Mouse (Mus musculus) midbrain, embryonic 15.5 days (tissue): ENCODE results near the gene Npas2. TPM values are rescaled to one million over a fixed set of nuclear protein-coding genes. Genes with fewer than 3 reads are reported as not detected.

Experiments
- ATAC-seq: fragments of 200-750 bp; cut with Nextera tagmentation; replicated peaks from 2 replicates; pipeline ENCODE4 v1.8.0; 2017; ENCODE audit warnings: moderate TSS enrichment
- H3K27ac ChIP-seq: fragments of 300-500 bp; sonication (generic); 2 replicates; pipeline ENCODE4 v1.5.1; 2015; ENCODE audit warnings: mild to moderate bottlenecking, inconsistent platforms
- H3K27me3 ChIP-seq: fragments of 300-500 bp; sonication (generic); replicated peaks from 2 replicates; pipeline ENCODE4 v1.6.1; 2015; ENCODE audit warnings: inconsistent platforms
- H3K36me3 ChIP-seq: fragments of 300-500 bp; sonication (generic); replicated peaks from 2 replicates; pipeline ENCODE4 v1.6.1; 2015; ENCODE audit warnings: inconsistent platforms
- H3K4me1 ChIP-seq: fragments of 300-500 bp; sonication (generic); 2 replicates; pipeline ENCODE4 v1.6.1; 2015; ENCODE audit warnings: inconsistent platforms
- H3K4me2 ChIP-seq: fragments of 300-500 bp; sonication (generic); 2 replicates; pipeline ENCODE4 v1.6.1; 2015; ENCODE audit warnings: inconsistent platforms, mild to moderate bottlenecking, moderate library complexity
- H3K4me3 ChIP-seq: fragments of 300-500 bp; sonication (generic); 2 replicates; pipeline ENCODE4 v1.5.1; 2015; ENCODE audit warnings: mild to moderate bottlenecking, inconsistent platforms
- H3K9ac ChIP-seq: fragments of 300-500 bp; sonication (generic); 2 replicates; pipeline ENCODE4 v1.6.1; 2015; ENCODE audit warnings: mild to moderate bottlenecking, inconsistent platforms
- H3K9me3 ChIP-seq: fragments of 300-500 bp; sonication (generic); 2 replicates; pipeline ENCODE4 v1.6.1; 2016; ENCODE audit warnings: inconsistent platforms
- WGBS: fragments of 180-500 bp; shearing (Covaris S2); methylation state at CpG from one replicate; pipeline ENCODE4 v1.1.7; 2015; ENCODE audit warnings: mixed read lengths; 5-methylcytosine and 5-hydroxymethylcytosine counted together
- polyA plus RNA-seq: library from polyadenylated mRNA; unstranded; fragments of >200 nt; fragmentation: Nextera tagmentation; extraction: Ambion mirVana; gene quantifications from 2 replicates; pipeline ENCODE4 v1.2.1, GENCODE M21; 2015

Npas2 gene
- polyA plus RNA-seq, 1 experiment from 2014 or later, result 0.65 TPM

- H3K9ac ChIP-seq, result no peak overlapping the region
- no peaks in the 10 kb centered on the region for H3K4me1 ChIP-seq
- H3K27me3 ChIP-seq, result no peaks in the 10 kb centered on the region
- no peaks in the 10 kb centered on the region for H3K36me3 ChIP-seq
- H3K4me3 ChIP-seq, result no peak overlapping the region
- peaks cover 5% of the 10 kb centered on the region; the same call in 1 of the 2 replicates for H3K9me3 ChIP-seq
- WGBS, result 83% methylated on average over 8 of the region's 8 CpGs
- ATAC-seq, result no peak
- H3K27ac ChIP-seq, result no peak overlapping the region
- H3K4me2 ChIP-seq, result no peak overlapping the region
Observed at GRCm38 (mm10) chr1:39260183-39260978, 66.8 kb downstream of the Npas2 start.

GRCm38 (mm10) chr1:39266843-39267512 lies 73.4 kb downstream of the Npas2 start:
- Histone ChIP-seq H3K4me1 (no peaks in the 10 kb centered on the region), H3K36me3 (no peaks in the 10 kb centered on the region), H3K27ac (no peak overlapping the region), H3K27me3 (no peaks in the 10 kb centered on the region), H3K9me3 (no peaks in the 10 kb centered on the region), H3K4me2 (no peak overlapping the region), H3K9ac (no peak overlapping the region), H3K4me3 (no peak overlapping the region)
- no peak for ATAC-seq
- WGBS, result 58% methylated on average over 9 of the region's 9 CpGs

GRCm38 (mm10) chr1:39272976-39273375 lies 79.4 kb downstream of the Npas2 start:
- WGBS, result 75% methylated on average over 6 of the region's 6 CpGs
- no peaks in the 10 kb centered on the region for H3K27me3 ChIP-seq
- ATAC-seq, result no peak

GRCm38 (mm10) chr1:39280391-39280790 lies 86.9 kb downstream of the Npas2 start:
- Histone ChIP-seq H3K4me2 (no peak overlapping the region), H3K9me3 (no peaks in the 10 kb centered on the region), H3K36me3 (no peaks in the 10 kb centered on the region), H3K27me3 (no peaks in the 10 kb centered on the region), H3K4me1 (no peaks in the 10 kb centered on the region; the same call in 1 of the 2 replicates), H3K4me3 (no peak overlapping the region), H3K9ac (no peak overlapping the region), H3K27ac (no peak overlapping the region)
- ATAC-seq, result no peak
- 90% methylated on average over 7 of the region's 7 CpGs for WGBS

More at GRCm38 (mm10) chr1:39272976-39273375, 79.4 kb downstream of the Npas2 start:
- H3K4me2 ChIP-seq, result no peak overlapping the region
- H3K9ac ChIP-seq, result no peak overlapping the region
- H3K9me3 ChIP-seq, result no peaks in the 10 kb centered on the region
- no peak overlapping the region for H3K27ac ChIP-seq
- H3K4me3 ChIP-seq, result no peak overlapping the region
- no peaks in the 10 kb centered on the region for H3K36me3 ChIP-seq
- no peaks in the 10 kb centered on the region for H3K4me1 ChIP-seq

GRCm38 (mm10) chr1:39280989-39281875 lies 87.7 kb downstream of the Npas2 start:
- no peak for ATAC-seq
- no peak overlapping the region for H3K4me3 ChIP-seq
- H3K9ac ChIP-seq, result no peak overlapping the region
- no peak overlapping the region for H3K4me2 ChIP-seq
- H3K27ac ChIP-seq, result no peak overlapping the region
- H3K36me3 ChIP-seq, result no peaks in the 10 kb centered on the region
- WGBS, result 65% methylated on average over 15 of the region's 15 CpGs
- H3K9me3 ChIP-seq, result no peaks in the 10 kb centered on the region
- H3K4me1 ChIP-seq, result no peaks in the 10 kb centered on the region; the same call in 1 of the 2 replicates
- H3K27me3 ChIP-seq, result no peaks in the 10 kb centered on the region

GRCm38 (mm10) chr1:39281888-39282287 lies 88.4 kb downstream of the Npas2 start:
- ATAC-seq, result no peak
- 64% methylated on average over 5 of the region's 5 CpGs for WGBS
- no peak overlapping the region for H3K4me2 ChIP-seq

GRCm38 (mm10) chr1:39283323-39283722 lies 89.8 kb downstream of the Npas2 start:
- H3K4me2 ChIP-seq, result no peak overlapping the region
- H3K9me3 ChIP-seq, result no peaks in the 10 kb centered on the region
- no peak overlapping the region for H3K27ac ChIP-seq
- H3K9ac ChIP-seq, result no peak overlapping the region
- no peaks in the 10 kb centered on the region for H3K36me3 ChIP-seq
- no peaks in the 10 kb centered on the region; the same call in 1 of the 2 replicates for H3K4me1 ChIP-seq
- no peaks in the 10 kb centered on the region for H3K27me3 ChIP-seq
- 94% methylated on average over 7 of the region's 7 CpGs for WGBS
- H3K4me3 ChIP-seq, result no peak overlapping the region
- no peak for ATAC-seq

More at GRCm38 (mm10) chr1:39281888-39282287, 88.4 kb downstream of the Npas2 start:
- Histone ChIP-seq H3K36me3 (no peaks in the 10 kb centered on the region), H3K4me1 (no peaks in the 10 kb centered on the region; the same call in 1 of the 2 replicates), H3K4me3 (no peak overlapping the region), H3K27ac (no peak overlapping the region), H3K27me3 (no peaks in the 10 kb centered on the region), H3K9ac (no peak overlapping the region), H3K9me3 (no peaks in the 10 kb centered on the region)

- H3K4me1 ChIP-seq, result no peaks in the 10 kb centered on the region; the same call in 1 of the 2 replicates
- WGBS, result 90% methylated on average over 16 of the region's 16 CpGs
- H3K27me3 ChIP-seq, result no peaks in the 10 kb centered on the region
- H3K9ac ChIP-seq, result no peak overlapping the region
- no peaks in the 10 kb centered on the region for H3K9me3 ChIP-seq
- no peak overlapping the region for H3K4me3 ChIP-seq
- no peak overlapping the region for H3K27ac ChIP-seq
- H3K36me3 ChIP-seq, result no peaks in the 10 kb centered on the region
- H3K4me2 ChIP-seq, result no peak overlapping the region
- ATAC-seq, result no peak
Observed at GRCm38 (mm10) chr1:39284786-39285185, 91.3 kb downstream of the Npas2 start.

- H3K36me3 ChIP-seq, result no peaks in the 10 kb centered on the region
- no peak overlapping the region for H3K9ac ChIP-seq
- H3K4me3 ChIP-seq, result no peak overlapping the region
- H3K4me2 ChIP-seq, result no peak overlapping the region
- no peaks in the 10 kb centered on the region for H3K4me1 ChIP-seq
- no peak for ATAC-seq
- WGBS, result 96% methylated on average over 9 of the region's 9 CpGs
- no peaks in the 10 kb centered on the region for H3K27me3 ChIP-seq
- no peak overlapping the region for H3K27ac ChIP-seq
- no peaks in the 10 kb centered on the region for H3K9me3 ChIP-seq
Observed at GRCm38 (mm10) chr1:39287076-39287475, 93.5 kb downstream of the Npas2 start.

GRCm38 (mm10) chr1:39287831-39288230 lies 94.3 kb downstream of the Npas2 start:
- Histone ChIP-seq H3K4me1 (no peaks in the 10 kb centered on the region), H3K9ac (no peak overlapping the region), H3K4me2 (no peak overlapping the region), H3K27ac (no peak overlapping the region), H3K36me3 (no peaks in the 10 kb centered on the region), H3K4me3 (no peak overlapping the region), H3K27me3 (no peaks in the 10 kb centered on the region), H3K9me3 (no peaks in the 10 kb centered on the region)
- 77% methylated on average over 4 of the region's 4 CpGs for WGBS
- no peak for ATAC-seq

GRCm38 (mm10) chr1:39288425-39288824 lies 94.9 kb downstream of the Npas2 start:
- Histone ChIP-seq H3K9ac (no peak overlapping the region), H3K4me1 (no peaks in the 10 kb centered on the region), H3K27me3 (no peaks in the 10 kb centered on the region), H3K36me3 (no peaks in the 10 kb centered on the region), H3K27ac (no peak overlapping the region), H3K9me3 (no peaks in the 10 kb centered on the region), H3K4me3 (no peak overlapping the region), H3K4me2 (no peak overlapping the region)
- 70% methylated on average over 3 of the region's 3 CpGs for WGBS
- ATAC-seq, result no peak

GRCm38 (mm10) chr1:39292001-39292400 lies 98.5 kb downstream of the Npas2 start:
- H3K27ac ChIP-seq, result no peak overlapping the region
- no peak for ATAC-seq
- no peaks in the 10 kb centered on the region for H3K36me3 ChIP-seq
- WGBS, result 87% methylated on average over 3 of the region's 3 CpGs
- no peaks in the 10 kb centered on the region for H3K4me1 ChIP-seq
- no peaks in the 10 kb centered on the region for H3K9me3 ChIP-seq
- no peak overlapping the region for H3K4me2 ChIP-seq
- H3K27me3 ChIP-seq, result no peaks in the 10 kb centered on the region
- no peak overlapping the region for H3K9ac ChIP-seq
- no peak overlapping the region for H3K4me3 ChIP-seq
